Mouse (Mus musculus) small intestine, adult 2 months (tissue): ENCODE measurements around the gene Cyp26b1.

Source experiments
- CTCF ChIP-seq: fragments of 200-500 bp; IDR thresholded peaks from 2 replicates; pipeline ENCODE4 v1.5.1; 2012; ENCODE audit warnings: low read depth, mild to moderate bottlenecking, control low read depth, inconsistent platforms, low read length, moderate library complexity, mixed read lengths; ENCODE audit not compliant: insufficient replicate concordance, insufficient read length; ENCODE audit errors: extremely low read depth
- POLR2A ChIP-seq: fragments of 200-500 bp; IDR thresholded peaks from 2 replicates; pipeline ENCODE4 v1.6.1; 2012; ENCODE audit warnings: low read depth, mild to moderate bottlenecking, control low read depth, inconsistent platforms, low read length, moderate library complexity

- TF ChIP-seq CTCF: no peak
- no peak for TF ChIP-seq POLR2A
Measured at GRCm38 (mm10) chr6:84626398-84626797, 32.7 kb upstream of the Cyp26b1 start.
